Mouse (Mus musculus) cerebellum, adult (tissue): ENCODE results near the gene Psme4.
"Not testable (repeated sequence)": the region's sequence is repeated elsewhere in the genome, so short reads cannot be mapped to it uniquely, and the experiment has no call there.

ENCODE experiments used
- ATAC-seq: cut with Nextera tagmentation; 2 replicates; pipeline ENCODE4 v1.9.2; 2017; ENCODE audit warnings: mild to moderate bottlenecking, moderate library complexity, mixed read lengths; ENCODE audit not compliant: insufficient number of reproducible peaks, low FRiP score, low TSS enrichment

Gene Psme4

DNA sequence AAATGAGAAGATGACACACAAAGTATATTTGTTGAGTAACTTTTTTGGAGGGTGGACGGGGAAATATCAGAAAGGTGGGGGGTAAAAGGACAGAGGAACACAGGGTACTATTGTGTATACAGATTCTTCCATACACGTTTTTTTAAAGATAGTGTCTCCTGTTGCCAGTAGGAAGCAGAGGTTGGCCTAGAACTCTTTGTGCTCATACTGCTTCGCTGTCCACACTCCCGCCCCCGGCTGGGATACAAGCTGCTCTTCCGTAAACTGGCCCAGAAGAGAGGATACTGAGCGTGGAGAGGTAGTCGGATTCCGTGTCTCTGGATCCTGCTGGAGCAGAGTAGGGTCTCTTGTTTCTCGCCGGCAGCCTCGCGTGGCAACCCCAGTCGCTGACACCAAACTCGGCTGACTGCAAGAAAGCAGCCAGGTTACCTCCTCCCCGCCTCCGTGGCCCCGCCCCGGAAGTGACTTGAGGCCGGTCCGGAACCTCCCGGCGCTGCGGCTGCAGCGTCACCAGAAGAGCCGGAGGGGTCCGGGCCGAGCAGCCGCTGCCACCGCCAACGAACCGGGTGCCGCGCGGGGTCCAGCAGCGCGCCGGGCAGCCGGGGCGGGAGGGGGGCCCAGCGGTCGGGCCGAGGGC lies at the start of gene Psme4:
Psme4 (plus strand) TSS at position 460 of the 637 bp plus-strand sequence.
- peak; percentile 96 for ATAC-seq

DNA sequence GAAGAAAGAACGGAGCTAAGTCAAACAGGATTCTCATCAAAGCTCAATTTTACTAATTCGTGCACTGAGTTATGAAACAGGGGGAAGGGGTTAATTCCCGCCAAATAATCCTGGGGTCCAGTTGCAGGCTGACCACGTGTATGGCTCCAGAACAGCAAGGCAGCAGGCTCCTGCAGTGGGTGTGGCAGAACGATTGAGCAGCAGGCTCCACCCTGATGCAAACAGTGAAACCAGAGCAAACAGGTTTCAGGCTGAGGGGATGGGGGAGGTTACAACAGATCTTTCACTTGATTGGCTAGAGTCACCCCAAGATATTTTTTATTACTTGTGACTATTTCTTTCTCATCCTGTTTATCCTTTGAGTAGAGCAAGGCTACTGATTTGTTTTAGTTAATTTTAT lies 48.1 kb upstream of the Psme4 start:
- ATAC-seq = no peak

DNA sequence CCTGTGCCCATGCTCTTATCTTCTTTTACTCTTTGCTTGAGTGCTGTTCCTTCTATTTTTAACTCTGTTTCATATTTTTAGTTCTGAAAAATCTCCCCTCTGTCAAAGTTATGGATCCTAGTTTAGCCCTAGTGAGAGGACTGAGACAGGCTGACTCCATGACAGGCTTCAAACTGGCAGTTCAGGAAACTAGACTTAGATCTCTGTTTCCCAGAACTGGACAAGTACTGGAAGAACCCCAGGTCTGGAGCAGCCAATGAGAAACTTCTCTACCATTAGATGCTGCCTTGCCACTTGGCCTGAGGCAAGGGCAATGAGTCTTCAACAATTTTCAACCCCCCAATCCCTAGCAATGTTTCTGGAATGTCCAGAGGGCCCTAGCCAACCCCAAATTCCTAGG lies 40.8 kb upstream of the Psme4 start:
- no peak for ATAC-seq

DNA sequence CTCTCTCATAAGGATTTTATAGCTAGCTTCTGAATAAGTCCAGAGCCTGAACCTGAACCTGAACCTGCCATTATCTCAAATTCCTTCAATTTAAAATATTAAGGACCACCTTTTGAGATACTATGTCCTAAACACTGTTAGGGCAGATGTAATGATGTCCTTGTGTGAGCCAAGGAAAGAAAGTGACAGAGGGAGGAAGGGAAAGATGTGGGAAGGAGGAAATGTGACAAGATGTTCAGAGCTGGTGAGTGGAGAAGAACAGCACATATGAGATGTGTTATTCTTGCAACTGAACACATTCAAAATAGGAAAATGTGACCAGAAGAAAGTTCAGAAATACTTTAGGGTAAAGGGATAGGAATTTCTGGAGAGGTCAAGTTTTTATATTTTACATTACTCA lies 38.1 kb upstream of the Psme4 start:
- ATAC-seq = no peak

DNA sequence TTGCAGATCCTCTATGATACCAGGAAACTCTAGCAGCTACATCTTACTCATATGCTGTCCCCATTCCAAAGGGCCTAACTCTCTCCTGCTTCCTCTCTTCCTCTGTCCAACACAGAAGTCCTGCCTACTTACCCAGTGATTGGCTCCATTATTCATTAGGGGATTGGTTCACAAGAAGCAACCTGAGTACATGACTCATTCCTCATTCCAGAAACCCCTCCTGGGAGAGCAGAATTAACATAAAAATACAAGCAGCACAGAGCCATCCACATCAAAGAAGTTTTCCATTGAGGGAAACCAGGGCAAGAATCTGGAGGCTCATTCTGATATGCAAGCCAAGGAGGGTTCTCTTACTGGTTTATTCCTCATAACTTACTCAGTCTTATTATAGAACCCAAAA lies 27.5 kb upstream of the Psme4 start:
- ATAC-seq = no peak

DNA sequence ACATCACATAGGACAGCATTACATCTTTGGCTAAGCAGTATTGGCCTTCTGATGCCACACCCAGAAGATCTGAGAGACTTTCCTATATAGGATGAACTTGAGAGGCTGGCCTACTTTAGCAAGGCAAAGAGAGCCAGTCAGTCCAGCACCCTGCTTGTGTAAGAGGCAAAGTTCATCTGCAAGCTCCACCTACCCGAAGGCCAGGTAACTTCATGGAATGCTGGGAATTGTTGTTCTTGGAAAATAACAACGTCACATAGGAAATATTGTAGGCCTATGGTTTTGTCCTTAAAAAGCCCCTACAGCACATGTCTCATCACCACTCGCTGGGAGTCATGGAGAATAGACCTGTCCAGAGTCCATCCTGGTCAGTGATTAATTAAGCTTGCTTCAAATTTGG lies 22.6 kb upstream of the Psme4 start:
- no peak for ATAC-seq

DNA sequence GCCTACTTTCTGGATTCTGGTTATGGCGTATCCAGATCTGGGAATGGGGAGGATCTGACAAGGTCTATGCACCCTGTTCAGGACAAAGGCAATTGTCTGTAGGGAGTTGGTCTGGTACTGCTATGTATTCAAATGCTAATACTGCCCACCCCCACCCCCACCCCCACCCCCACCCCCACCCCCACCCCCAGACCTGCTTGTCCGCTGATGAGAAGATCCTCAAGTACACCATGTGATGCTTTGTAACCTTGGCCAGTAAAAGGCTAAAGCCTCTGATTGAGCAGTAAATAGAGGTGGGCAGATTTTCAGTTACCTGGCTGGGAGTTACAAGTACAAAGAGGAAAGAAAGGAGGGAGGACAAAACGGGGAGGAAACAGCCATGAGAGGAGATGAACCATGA lies 21.9 kb upstream of the Psme4 start:
- ATAC-seq = no peak

DNA sequence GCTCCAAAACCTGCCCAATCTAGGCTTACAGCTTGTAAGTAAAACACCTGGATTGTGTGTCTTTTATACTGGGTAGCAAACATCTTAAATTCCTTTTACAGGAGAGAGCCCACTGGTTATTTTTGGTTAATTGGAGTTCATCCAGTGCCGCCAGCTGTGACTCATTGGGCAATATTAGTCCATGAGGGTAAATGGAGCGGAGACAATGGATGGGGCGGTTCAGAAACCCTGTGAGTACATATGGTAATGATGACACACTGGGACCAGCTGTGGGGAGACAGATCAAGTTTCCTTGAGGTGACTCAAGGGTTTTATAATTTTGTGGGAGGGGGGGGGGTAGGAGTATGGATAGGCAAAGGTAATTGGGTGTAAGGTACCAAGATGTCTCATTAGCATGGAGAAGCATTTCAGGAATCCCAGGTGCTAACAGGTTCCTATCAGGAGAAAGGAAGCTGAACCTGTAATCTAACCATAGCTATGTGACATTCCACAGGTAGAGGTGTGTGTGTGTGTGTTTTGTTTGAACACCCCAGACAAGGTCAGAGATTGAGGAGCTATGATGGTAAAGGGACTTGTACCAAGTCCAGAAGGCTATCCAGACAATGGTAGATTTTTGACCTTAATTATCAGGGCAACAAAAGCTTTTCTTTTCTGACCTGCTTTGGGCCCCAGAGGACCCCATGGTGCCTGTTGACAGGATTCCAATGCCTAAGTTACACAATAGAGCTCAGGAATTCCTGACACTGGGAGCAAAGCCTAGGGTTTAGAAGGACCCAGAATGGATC lies 21.3 kb upstream of the Psme4 start:
- ATAC-seq = no peak

DNA sequence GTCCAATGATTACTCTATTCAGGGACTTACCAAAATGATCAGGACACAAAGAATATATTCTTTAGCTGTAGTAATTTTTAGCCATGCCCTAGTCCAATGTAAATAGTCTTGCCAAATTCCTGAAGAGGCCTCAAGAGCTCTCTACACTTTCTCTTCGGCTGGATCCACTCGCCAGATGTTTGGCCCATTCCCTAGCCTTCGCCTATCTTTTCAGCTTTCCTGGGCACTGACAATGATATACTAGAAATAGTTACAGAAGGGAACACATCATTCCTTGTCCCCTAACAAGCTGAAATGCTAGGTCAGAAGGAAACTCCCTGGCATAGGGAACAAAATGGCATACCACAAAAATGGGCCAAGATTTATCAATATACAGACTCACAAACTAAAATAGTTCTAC lies 18.6 kb upstream of the Psme4 start:
- ATAC-seq = no peak

DNA sequence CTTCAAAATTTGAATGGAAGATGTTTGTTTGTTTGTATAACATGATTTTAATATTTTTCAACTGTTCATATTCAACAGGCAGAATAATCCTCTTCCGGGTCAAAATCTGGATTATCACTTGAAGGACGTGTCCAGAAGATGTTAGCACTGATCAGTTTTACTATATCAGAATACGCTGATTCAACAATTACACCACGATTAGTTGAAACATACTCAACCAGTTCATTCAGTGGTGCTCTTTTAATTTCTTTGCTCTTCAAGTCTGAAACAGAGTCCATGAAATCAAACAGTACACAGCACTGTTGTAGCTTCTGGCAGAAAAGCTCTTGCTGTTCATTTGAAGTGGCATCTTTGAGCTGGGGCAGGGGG lies 17.1 kb upstream of the Psme4 start:
- ATAC-seq = not testable (repeated sequence)

DNA sequence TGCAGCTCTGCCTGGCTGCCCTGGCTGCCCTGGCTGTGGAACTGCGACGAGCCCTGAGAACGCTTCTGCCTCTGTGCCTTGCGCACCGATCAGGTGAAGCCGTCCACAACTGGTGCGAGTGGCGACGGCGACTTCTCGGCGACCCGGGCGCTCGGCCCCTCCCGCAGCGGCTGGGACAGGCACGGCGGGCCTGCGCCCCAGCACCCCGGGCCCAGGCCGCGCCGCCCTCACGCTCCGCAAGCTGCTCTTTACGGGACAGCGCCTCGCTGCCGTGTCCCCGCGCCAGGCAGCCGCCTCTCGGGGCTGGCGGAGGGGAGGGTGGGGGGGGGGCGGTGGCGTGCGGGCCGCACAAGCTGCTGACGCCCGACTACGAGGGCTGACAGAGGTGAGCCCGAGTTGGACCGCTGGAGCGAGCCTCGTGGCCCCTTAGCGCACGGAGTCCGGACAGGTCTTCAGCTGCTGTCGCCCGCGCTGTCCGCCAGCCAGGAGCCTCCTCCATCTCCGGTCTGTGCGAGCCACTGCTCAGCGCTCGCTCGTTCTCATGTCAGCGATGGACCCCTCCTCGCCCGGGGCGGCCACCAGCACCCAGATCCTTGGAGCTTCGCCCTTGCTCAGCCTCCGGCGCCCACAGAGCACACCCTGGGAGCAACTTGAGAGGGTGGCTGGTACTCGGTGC lies 16.5 kb upstream of the Psme4 start:
- ATAC-seq = peak; percentile 68

DNA sequence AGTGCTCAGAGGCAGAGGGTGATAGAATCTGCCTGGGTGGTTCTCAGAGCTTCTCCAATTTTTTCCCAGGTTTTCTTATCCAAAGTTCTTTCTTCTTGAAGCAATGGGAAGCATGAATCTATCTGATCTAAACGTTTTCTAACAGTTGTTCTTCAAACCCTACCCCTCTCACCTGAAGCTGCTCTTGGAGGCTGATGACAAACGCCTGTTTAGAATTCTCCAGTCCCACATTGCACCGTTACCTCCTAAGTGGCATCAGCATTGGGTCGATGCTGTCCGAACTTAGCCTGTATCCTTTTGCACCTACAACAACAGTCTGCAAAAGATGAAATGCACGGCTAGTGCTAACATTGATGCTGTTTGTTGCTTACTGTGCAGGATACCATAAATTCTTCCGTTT lies 10.1 kb upstream of the Psme4 start:
- ATAC-seq = no peak

DNA sequence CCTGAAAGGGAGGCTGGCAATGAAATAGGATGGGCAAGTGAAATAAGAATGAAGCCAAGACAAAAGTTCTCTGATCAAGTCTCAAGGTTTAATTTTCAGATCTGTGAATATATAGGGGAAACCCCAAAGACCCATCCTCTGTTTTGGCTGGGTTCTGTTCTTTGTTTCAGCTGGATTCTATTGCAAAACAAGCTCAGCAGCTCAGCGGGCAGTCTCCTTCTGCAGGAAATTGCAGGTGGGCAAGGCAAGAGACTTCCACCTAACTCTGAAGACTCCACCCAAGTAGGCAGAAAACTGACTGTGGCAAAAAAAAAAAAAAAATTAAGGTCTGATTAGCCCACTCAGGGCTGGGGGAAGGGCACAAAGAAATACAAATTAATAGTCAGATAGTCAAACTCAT lies 9.6 kb upstream of the Psme4 start:
- no peak for ATAC-seq

DNA sequence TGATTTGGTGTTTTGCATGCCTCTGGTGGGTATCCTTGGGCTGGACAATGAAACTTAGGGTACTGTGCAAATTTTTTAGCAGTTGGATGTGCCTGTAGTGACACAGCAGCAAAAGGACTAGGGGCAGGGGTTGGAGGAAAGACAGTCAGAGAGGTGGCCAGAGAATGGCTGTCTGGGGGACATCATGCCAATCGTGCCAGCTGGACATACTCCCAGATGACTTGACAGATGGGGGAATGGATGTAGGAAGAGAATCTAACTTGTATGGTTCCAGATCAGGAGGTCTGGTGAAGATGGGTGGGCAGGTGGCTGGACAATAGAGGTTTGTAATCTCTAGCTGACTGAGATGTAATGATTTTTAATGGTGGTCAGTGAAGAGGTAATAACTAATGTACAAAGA lies 6.5 kb upstream of the Psme4 start:
- no peak for ATAC-seq

DNA sequence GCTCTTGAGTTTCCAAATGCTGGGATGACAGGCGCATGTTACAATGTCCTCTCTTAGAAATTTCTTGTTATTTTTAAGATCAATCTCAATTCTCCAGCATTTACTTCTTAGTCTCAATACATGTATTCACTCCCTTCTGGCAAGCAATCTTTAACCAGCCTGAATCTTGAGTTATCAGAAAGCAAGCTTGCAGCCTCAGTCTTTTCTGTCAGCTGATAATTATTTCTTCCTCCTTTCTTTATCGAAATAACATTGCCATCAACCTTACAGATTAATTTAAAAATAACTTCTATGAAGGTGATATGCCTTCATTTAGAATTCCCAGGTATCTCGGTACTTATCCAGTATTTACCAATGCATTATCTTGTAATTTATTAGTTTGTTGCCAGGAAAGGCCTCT lies 709 bp upstream of the Psme4 start:
- no peak for ATAC-seq

DNA sequence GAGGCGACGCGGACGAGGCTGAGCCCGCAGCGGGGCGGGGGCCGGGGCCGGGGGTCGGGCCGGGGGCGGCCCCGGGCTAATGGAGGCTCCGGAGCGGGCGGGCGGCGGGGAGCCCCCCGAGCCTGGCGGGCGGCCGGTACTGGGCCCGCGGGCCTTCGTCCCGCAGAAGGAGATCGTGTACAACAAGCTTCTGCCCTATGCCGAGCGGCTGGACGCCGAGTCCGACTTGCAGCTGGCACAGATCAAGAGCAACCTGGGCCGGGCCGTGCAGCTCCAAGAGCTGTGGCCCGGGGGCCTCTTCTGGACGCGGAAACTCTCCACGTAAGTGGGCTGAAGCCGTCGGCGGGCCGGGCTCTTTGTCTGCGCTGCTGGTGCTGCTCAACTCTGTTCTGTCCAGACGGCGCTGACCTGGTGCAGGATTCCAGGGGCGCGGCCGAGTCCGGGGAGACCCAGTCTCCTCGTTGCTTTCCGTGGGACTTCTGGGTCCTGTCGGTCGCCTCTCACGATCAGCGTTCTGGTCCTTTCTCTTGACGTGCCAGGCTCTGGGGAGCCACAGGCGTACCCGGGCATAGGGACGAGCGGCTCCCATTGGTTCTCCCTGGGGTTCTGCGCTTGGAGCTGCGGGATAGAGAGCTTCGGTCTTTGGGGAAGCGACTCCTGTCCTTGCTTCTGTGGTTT lies 517 bp downstream of the Psme4 start:
- ATAC-seq = peak; percentile 60

DNA sequence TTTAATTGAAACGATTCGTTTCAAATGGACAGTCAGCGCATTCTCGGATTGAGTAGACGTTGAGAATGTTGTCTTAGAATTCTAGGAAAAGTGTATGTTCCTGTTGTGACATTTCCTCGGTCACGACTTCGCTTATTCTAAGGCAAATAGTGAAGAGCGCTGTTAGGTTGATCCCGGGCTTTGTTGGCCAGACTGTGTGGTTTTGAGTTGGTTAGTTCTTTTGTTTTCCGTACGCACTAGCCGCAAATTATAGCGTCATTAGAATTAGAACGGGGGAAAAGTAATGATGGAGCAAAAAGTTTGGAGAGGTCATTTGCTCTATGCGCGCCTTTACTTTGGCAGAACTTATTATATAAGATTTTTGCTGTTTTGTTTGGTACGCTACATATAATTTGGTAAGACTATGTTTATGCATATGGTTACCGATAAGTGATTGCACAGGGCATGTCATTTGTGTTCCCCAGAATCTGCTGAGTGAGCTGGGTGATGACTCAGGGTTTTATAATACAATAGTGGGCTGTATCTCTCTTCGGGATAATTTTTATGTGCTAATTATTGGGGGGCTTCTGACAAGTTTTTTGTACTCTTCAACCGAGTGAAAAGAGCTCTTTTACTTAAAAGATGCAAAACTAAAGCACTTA lies 1.4 kb downstream of the Psme4 start:
- ATAC-seq = no peak

DNA sequence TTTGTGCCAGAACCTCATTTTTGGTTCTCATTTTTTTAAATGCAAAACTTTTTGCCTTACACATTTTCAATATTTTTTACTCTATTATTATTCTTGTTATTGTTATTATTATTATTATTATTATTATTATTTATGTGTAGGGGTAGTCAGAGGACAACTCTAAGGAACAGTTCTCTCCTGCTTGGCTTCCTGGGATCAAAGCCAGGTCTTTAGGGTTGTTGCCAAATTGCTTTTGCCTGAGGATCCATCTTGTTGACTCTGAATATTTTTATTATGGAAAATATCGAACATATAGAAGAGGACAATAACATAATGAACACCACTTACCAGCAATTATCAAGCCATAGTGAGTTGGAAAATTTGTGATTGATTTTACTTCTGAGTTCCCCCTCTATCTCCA lies 3.1 kb downstream of the Psme4 start:
- ATAC-seq = no peak

DNA sequence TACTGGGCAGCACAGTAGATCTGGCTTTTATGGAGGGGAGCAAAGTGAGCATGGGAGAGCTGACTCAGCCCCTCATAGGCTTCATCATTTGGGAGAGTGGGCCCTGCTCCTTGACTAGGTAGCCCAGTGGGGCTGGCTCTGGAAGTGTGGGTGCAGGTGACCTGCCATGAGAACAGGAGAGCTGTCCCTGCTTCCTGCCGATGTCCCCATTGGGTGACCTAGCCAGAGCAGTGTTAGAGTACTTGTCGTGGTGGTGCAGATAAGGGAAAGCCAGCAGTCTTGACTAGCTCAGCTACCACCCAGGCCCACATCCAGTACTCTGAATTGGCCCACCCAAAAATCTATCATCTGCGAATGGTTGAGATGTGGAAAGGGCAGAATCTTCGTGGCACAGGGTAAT lies 6.0 kb downstream of the Psme4 start:
- ATAC-seq = no peak

DNA sequence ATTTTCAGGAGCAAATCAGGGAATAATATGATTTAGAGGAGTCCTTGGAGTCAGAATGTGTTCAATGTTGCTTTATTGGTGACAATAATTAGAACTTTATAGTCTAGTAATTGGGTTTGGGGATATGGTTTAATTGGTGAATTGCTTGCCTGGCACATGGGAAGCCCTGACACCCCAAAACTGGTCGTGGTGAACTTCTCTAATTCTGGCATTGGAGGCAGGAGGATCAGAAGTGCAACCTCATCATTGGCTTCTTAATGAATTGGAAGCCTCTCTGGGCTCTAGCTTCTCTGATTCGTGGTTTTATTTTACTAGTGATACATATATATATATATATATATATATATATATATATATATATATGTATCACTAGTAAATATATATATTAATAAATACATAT lies 9.4 kb downstream of the Psme4 start:
- ATAC-seq = no peak

DNA sequence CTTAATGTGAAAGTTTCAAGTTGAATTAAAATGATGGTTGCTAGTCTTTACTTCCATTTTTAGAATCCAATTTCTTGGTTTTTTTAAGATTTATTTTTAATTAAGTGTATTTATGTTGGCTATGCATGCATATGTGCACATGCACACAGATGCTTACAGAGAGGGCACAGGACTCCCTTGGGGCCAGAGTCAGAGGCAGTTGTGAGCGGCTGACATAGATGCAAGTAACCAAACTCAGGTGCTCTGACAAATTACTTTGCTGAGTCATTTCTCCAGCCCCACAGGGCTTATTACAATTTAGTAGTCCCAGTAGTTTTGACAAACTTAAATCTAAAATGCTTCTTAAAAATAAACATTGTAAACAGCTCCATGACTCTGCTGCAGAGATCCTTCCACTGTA lies 10.1 kb downstream of the Psme4 start:
- ATAC-seq = no peak
